Mouse (Mus musculus): ENCODE results near the gene Rexo2. TPM values are rescaled to one million over a fixed set of nuclear protein-coding genes. Genes with fewer than 3 reads are reported as not detected.
"Not testable (repeated sequence)": the region's sequence is repeated elsewhere in the genome, so short reads cannot be mapped to it uniquely, and the experiment has no call there.

The Rexo2 gene
- polyA plus RNA-seq, 1 experiment from 2014 or later: 166 TPM

DNA sequence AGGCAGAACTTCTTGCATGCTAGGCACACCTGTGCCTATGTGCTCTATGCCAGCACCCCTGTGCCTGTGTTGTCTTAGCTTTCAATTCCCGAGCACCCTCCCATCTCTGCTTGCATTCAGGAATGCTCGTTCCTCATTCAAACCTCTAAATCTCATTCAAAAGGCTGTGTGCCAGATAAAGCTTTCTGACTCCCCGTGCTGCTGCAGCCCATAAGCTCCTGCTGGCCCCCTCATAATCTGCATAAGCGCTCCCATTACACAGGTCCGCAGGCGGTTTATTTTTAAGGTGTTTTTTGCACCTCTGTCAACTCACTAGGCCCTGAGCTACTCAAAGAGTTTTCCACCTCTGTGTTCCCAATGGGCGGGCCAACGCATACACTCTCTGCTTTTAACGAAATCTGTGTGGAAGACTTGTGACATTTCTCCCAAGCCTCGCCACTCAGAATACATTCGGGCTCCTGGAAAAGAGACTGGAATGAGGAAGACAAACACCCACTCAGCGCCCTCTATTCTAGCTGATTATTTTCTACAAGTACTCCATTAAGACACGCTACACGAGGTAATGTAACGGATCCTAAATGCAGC, 7.9 kb downstream of the Rexo2 start:
- in situ Hi-C loops (cut with MboI; ENCODE audit: low pct_unique_long_range_greater_than_20kb): no loop called here
- no peak for TF ChIP-seq CTCF (IDR thresholded peaks at IDR 0.05)
- ChIA-PET POLR2A (no interaction called here), CTCF (interaction anchor here (1.4 kb wide), 1 partner anchor 114 kb away, joined by 4 read pairs; no protein-coding TSS in a partner anchor)
- DNase-seq (ENCODE audit: low read depth, low spot score): no peak
- ATAC-seq: no peak
- H3K27me3 ChIP-seq: no peaks in the 10 kb centered on the region

DNA sequence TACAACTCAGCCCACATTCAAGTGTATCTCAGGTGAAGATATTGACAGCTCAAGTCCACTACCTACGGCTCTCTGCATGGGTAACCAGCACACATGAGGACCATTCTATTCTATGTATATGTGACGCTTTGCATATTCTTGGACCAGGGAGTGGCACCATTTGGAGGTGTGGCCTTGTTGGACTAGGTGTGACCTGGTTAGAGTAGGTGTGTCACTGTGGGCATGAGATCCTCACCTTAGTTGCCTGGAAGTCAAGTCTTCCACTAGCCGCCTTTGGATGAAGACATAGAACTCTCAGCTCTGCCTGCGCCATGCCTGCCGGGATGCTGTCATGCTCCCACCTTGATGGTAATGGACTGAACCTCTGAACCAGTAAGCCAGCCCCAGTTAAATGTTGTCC, 13.0 kb downstream of the Rexo2 start:
- ATAC-seq; H3K27me3 ChIP-seq; DNase-seq (ENCODE audit: low read depth, low spot score): not testable (repeated sequence)
- ChIA-PET POLR2A (interaction anchor here (0.9 kb wide), 1 partner anchor 12 kb away, joined by 4 read pairs; no protein-coding TSS in a partner anchor), CTCF (interaction anchor here (0.7 to 3.2 kb wide), 8 partner anchors 15 to 200 kb away, joined by 3 to 12 read pairs (median 4); no protein-coding TSS in a partner anchor)
- in situ Hi-C loops (cut with MboI; ENCODE audit: low pct_unique_long_range_greater_than_20kb): loop anchor here (5.0 kb wide), 2 partner anchors 95 to 135 kb away; no protein-coding TSS in a partner anchor

GRCm38 (mm10) chr9:48466804-48467203, 13.6 kb downstream of the Rexo2 start:
- in situ Hi-C loops (cut with MboI; ENCODE audit: low pct_unique_long_range_greater_than_20kb): loop anchor here (5.0 kb wide), 2 partner anchors 95 to 135 kb away; no protein-coding TSS in a partner anchor
- ChIA-PET CTCF (interaction anchor here (0.7 to 3.2 kb wide), 7 partner anchors 16 to 200 kb away, joined by 3 to 12 read pairs (median 4); no protein-coding TSS in a partner anchor), POLR2A (no interaction called here)
- ATAC-seq (no peak), DNase-seq (ENCODE audit: low read depth, low spot score) (no peak)
- H3K27me3 ChIP-seq: no peaks in the 10 kb centered on the region
- peak; percentile 95 for TF ChIP-seq CTCF (IDR thresholded peaks at IDR 0.05)

- ChIA-PET POLR2A (no interaction called here), CTCF (interaction anchor here (1.4 to 3.2 kb wide), 2 partner anchors 9 to 119 kb away, joined by 4 to 12 read pairs; no protein-coding TSS in a partner anchor)
- in situ Hi-C loops (cut with MboI; ENCODE audit: low pct_unique_long_range_greater_than_20kb): loop anchor here (5.0 kb wide), 2 partner anchors 97 to 137 kb away; no protein-coding TSS in a partner anchor
- DNase-seq (ENCODE audit: low read depth, low spot score): no peak
- TF ChIP-seq CTCF (IDR thresholded peaks at IDR 0.05): peak; percentile 65
- no peaks in the 10 kb centered on the region for H3K27me3 ChIP-seq
- no peak for ATAC-seq
Observed at GRCm38 (mm10) chr9:48465671-48466070, 14.8 kb downstream of the Rexo2 start.

DNA sequence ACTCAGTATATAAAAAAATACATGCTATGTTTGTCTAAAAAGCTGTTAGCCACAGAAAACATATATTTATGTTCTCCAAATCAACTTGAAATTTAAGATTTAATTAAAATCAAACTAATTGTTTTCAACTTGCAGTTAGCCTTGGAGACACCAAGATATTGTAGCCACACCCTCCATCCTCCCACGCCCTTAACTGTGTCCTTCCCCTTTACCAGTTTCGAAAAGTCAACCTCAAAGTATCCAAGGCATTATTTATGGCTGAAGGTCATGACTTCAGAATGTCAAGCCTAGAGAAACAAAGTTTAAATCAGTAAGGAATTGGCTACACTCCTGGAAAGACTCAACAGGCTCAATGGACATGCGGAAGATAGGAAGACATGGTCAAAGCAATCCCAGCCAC, 18.9 kb downstream of the Rexo2 start:
- ATAC-seq (no peak), DNase-seq (ENCODE audit: low read depth, low spot score) (no peak)
- no peak for TF ChIP-seq CTCF (IDR thresholded peaks at IDR 0.05)
- ChIA-PET CTCF (no interaction called here), POLR2A (no interaction called here)
- in situ Hi-C loops (cut with MboI; ENCODE audit: low pct_unique_long_range_greater_than_20kb): no loop called here
- H3K27me3 ChIP-seq: no peaks in the 10 kb centered on the region

GRCm38 (mm10) chr9:48460720-48461119, 19.7 kb downstream of the Rexo2 start:
- ATAC-seq (no peak), DNase-seq (ENCODE audit: low read depth, low spot score) (no peak)
- ChIA-PET CTCF (no interaction called here), POLR2A (interaction anchor here (0.6 kb wide), 1 partner anchor 27 kb away, joined by 8 read pairs; no protein-coding TSS in a partner anchor)
- in situ Hi-C loops (cut with MboI; ENCODE audit: low pct_unique_long_range_greater_than_20kb): no loop called here
- no peak for TF ChIP-seq CTCF (IDR thresholded peaks at IDR 0.05)
- H3K27me3 ChIP-seq: no peaks in the 10 kb centered on the region

DNA sequence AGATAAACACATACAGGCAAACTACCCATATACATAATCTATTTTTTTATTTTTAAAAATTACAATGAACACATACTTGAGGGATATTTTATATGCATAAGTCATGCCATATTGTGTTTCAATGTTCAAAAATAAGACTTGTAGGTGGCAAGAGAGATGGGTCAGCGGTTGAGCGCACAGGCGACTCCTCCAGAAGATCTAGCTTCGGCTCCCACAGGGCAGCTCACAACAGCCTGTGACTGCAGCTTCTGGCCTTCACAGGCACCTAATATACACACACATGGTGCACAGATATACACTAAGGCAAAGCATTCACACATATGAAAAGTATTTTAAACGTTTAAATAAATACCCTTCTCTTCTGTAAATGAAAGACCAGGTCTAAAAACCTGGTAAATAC, 21.0 kb downstream of the Rexo2 start:
- H3K27me3 ChIP-seq: no peaks in the 10 kb centered on the region
- TF ChIP-seq CTCF (IDR thresholded peaks at IDR 0.05): no peak
- CTCF ChIA-PET: no interaction called here
- no peak for DNase-seq (ENCODE audit: low read depth, low spot score)
- in situ Hi-C loops (cut with MboI; ENCODE audit: low pct_unique_long_range_greater_than_20kb): loop anchor here (5.0 kb wide), 1 partner anchor 192 kb away; no protein-coding TSS in a partner anchor
- POLR2A ChIA-PET: interaction anchor here (0.6 kb wide), 1 partner anchor 215 kb away, joined by 3 read pairs; no protein-coding TSS in a partner anchor
- no peak for ATAC-seq

- ATAC-seq (no peak), DNase-seq (ENCODE audit: low read depth, low spot score) (no peak)
- CTCF ChIA-PET: no interaction called here
- POLR2A ChIA-PET: interaction anchor here (0.6 kb wide), 1 partner anchor 214 kb away, joined by 3 read pairs; no protein-coding TSS in a partner anchor
- peak; percentile 60 for TF ChIP-seq CTCF (IDR thresholded peaks at IDR 0.05)
- in situ Hi-C loops (cut with MboI; ENCODE audit: low pct_unique_long_range_greater_than_20kb): loop anchor here (5.0 kb wide), 1 partner anchor 192 kb away; no protein-coding TSS in a partner anchor
- H3K27me3 ChIP-seq: no peaks in the 10 kb centered on the region
Observed at GRCm38 (mm10) chr9:48458879-48459278, 21.5 kb downstream of the Rexo2 start.

DNA sequence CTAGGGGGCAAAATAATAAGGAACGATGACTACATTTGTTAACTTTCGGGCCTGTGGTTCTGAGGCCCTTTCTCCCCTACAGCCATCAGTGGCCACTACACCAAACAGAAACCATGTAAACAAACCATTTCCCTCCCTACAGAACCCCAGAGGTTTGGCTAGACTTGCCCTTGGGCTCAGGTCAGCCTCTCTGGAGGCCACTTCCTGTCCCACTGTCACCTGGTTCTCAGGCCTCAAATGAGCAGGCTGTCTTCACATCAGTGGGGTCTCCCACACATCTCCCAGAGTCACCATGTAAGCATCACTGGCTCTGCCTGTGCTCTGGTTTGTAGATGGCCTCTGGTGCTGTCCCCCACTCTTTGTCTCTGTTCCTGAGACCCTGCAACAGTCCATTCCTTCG, 24.5 kb downstream of the Rexo2 start:
- no peak for TF ChIP-seq CTCF (IDR thresholded peaks at IDR 0.05)
- in situ Hi-C loops (cut with MboI; ENCODE audit: low pct_unique_long_range_greater_than_20kb): loop anchor here (5.0 kb wide), 1 partner anchor 189 kb away; no protein-coding TSS in a partner anchor

DNA sequence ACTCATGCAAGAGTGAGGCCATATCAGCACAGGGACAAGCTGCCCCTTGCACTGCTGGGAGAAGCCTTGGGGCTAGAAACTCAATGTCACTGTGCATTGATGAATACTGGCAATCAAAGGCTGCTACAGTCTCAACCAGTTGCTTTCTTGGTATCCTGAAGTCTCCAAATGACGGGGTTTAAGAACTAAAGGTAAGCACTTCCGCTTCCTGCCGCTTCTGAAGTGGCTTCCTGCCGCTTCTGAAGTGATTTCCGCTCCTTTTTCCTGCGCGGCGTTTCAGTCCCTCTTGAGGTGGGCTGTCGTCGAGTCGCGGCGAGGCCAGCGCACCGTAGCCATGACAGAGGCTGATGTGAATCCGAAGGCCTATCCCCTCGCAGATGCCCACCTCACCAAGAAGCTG, 30.4 kb downstream of the Rexo2 start:
- no peak for TF ChIP-seq CTCF (IDR thresholded peaks at IDR 0.05)
- CTCF ChIA-PET: interaction anchor here (0.9 kb wide), 1 partner anchor 16 kb away, joined by 3 read pairs; no protein-coding TSS in a partner anchor
- in situ Hi-C loops (cut with MboI; ENCODE audit: low pct_unique_long_range_greater_than_20kb): no loop called here
- POLR2A ChIA-PET: no interaction called here
- DNase-seq (ENCODE audit: low read depth, low spot score): no peak
- H3K27me3 ChIP-seq: no peaks in the 10 kb centered on the region
- ATAC-seq: no peak

More for the DNA sequence above, 24.5 kb downstream of the Rexo2 start:
- POLR2A ChIA-PET: no interaction called here
- ATAC-seq (no peak), DNase-seq (ENCODE audit: low read depth, low spot score) (no peak)
- CTCF ChIA-PET: no interaction called here
- no peaks in the 10 kb centered on the region for H3K27me3 ChIP-seq

DNA sequence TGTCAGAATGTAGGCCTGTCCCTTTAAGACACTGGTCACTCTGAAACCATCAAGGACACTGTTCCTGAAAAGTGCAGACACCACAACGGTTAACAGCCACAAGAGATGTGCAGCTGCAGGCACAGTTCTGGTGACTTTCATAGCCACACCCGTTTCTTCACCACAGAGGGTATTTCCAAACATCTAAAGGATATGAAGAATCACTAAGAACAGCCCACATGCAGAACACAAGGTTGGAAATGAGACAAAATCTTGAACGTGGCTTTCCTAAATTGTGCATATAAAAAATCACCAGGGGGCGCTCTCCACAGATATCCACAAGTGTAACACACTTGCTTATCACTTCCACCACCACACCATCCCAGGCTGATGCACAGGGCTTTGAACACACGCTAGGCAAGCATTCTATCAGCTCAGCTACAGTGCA, 32.6 kb downstream of the Rexo2 start:
- CTCF ChIA-PET: interaction anchor here (0.9 kb wide), 1 partner anchor 19 kb away, joined by 3 read pairs; no protein-coding TSS in a partner anchor
- ATAC-seq (no peak), DNase-seq (ENCODE audit: low read depth, low spot score) (no peak)
- TF ChIP-seq CTCF (IDR thresholded peaks at IDR 0.05): peak; percentile 61
- POLR2A ChIA-PET: no interaction called here
- no peaks in the 10 kb centered on the region for H3K27me3 ChIP-seq
- in situ Hi-C loops (cut with MboI; ENCODE audit: low pct_unique_long_range_greater_than_20kb): no loop called here

Measured in Patski (cell line).